Mouse (Mus musculus) heart, postnatal 0 days (tissue): Measurements from ENCODE around the gene Olfr460. TPM values are rescaled to one million over a fixed set of nuclear protein-coding genes. Genes with fewer than 3 reads are reported as not detected.

Experiments
- ATAC-seq: fragments of 200-750 bp; cut with Nextera tagmentation; 2 replicates; pipeline ENCODE4 v1.8.0; 2017; ENCODE audit warnings: low read depth, moderate number of reproducible peaks, moderate library complexity; ENCODE audit not compliant: insufficient read depth
- DNase-seq: peaks from one replicate; pipeline ENCODE4 v3.0.0-alpha.2; 2016; ENCODE audit warnings: low spot score
- H3K27ac ChIP-seq: fragments of 300-500 bp; sonication (generic); 2 replicates; pipeline ENCODE4 v1.5.1; 2014; ENCODE audit warnings: low read depth, mild to moderate bottlenecking
- H3K27me3 ChIP-seq: fragments of 300-500 bp; sonication (generic); 2 replicates; pipeline ENCODE4 v1.6.1; 2014; ENCODE audit warnings: low read length, mixed read lengths; ENCODE audit not compliant: control insufficient read depth, insufficient read depth
- H3K36me3 ChIP-seq: fragments of 300-500 bp; sonication (generic); replicated peaks from 2 replicates; pipeline ENCODE4 v1.6.1; 2014; ENCODE audit warnings: low read length, mixed read lengths; ENCODE audit not compliant: control insufficient read depth, insufficient read depth
- H3K4me1 ChIP-seq: fragments of 300-500 bp; sonication (generic); 2 replicates; pipeline ENCODE4 v1.6.1; 2014; ENCODE audit warnings: antibody characterized with exemption; ENCODE audit not compliant: control insufficient read depth, insufficient read depth
- H3K4me2 ChIP-seq: fragments of 300-500 bp; sonication (generic); 2 replicates; pipeline ENCODE4 v1.6.1; 2014; ENCODE audit warnings: low read depth, mild to moderate bottlenecking, low read length, moderate library complexity
- H3K4me3 ChIP-seq: fragments of 300-500 bp; sonication (generic); 2 replicates; pipeline ENCODE4 v1.5.1; 2014; ENCODE audit warnings: low read depth, low read length
- H3K9ac ChIP-seq: fragments of 300-500 bp; sonication (generic); replicated peaks from 2 replicates; pipeline ENCODE4 v1.6.1; 2014; ENCODE audit warnings: low read depth, low read length, mixed read lengths
- H3K9me3 ChIP-seq: fragments of 300-500 bp; sonication (generic); replicated peaks from 2 replicates; pipeline ENCODE4 v1.6.1; 2016; ENCODE audit warnings: low read length; ENCODE audit not compliant: control insufficient read depth
- CTCF ChIP-seq: IDR thresholded peaks from 2 replicates; pipeline ENCODE4 v1.5.1; 2016; ENCODE audit warnings: antibody characterized with exemption, control low read depth, low read depth
- EP300 ChIP-seq: IDR thresholded peaks from 2 replicates; pipeline ENCODE4 v1.6.1; 2016; ENCODE audit warnings: antibody characterized with exemption, low read depth
- WGBS: fragments of 180-500 bp; shearing (Covaris S2); extraction: QIAGEN DNeasy Blood & Tissue Kit; methylation state at CpG from one replicate; pipeline ENCODE4 v1.1.7; 2014; 5-methylcytosine and 5-hydroxymethylcytosine counted together
- polyA plus RNA-seq: library from polyadenylated mRNA; unstranded; fragments of >200 nt; fragmentation: Nextera tagmentation; extraction: Ambion mirVana; gene quantifications from 2 replicates; pipeline ENCODE4 v1.2.1, GENCODE M21; 2015
- total RNA-seq: library from RNA; depleted of rRNA; stranded (reverse); fragments of >200 nt; gene quantifications from 2 replicates; pipeline ENCODE4 v1.2.3, GENCODE M21; 2014; ENCODE audit warnings: low replicate concordance; rRNA removed

Gene Olfr460
- total and polyA plus RNA-seq, 2 experiments from 2014 or later: not detected

GRCm38 (mm10) chr6:40613260-40613852 lies 44.1 kb downstream of the Olfr460 start, which contains the start of gene Tas2r138:
Gene Tas2r138 (minus strand): TSS chr6:40613310.
- DNase-seq: no peak
- H3K27me3 ChIP-seq: no peaks in the 10 kb centered on the region
- H3K9me3 ChIP-seq: no peaks in the 10 kb centered on the region
- no peak within 1 kb of the TSS for H3K27ac ChIP-seq
- H3K4me2 ChIP-seq: no peak within 1 kb of the TSS
- no peak for ATAC-seq
- no peak within 1 kb of the TSS for H3K9ac ChIP-seq
- no peaks in the 10 kb centered on the region for H3K4me1 ChIP-seq
- 72% methylated on average over 4 of the region's 4 CpGs for WGBS
- no peak for TF ChIP-seq CTCF
- no peak for TF ChIP-seq EP300
- no peak within 1 kb of the TSS for H3K4me3 ChIP-seq
- H3K36me3 ChIP-seq: no peaks in the 10 kb centered on the region

- no peaks in the 10 kb centered on the region for H3K27me3 ChIP-seq
- WGBS: 0% methylated on average over 2 of the region's 2 CpGs
- no peaks in the 10 kb centered on the region for H3K9me3 ChIP-seq
- ATAC-seq (no peak), DNase-seq (peak; percentile 28)
- no peak overlapping the region for H3K4me2 ChIP-seq
- no peak overlapping the region for H3K4me3 ChIP-seq
- TF ChIP-seq CTCF: peak; percentile 76
- no peak for TF ChIP-seq EP300
- no peaks in the 10 kb centered on the region for H3K4me1 ChIP-seq
- H3K27ac ChIP-seq: no peak overlapping the region
- H3K9ac ChIP-seq: no peak overlapping the region
- no peaks in the 10 kb centered on the region for H3K36me3 ChIP-seq
Measured at GRCm38 (mm10) chr6:40617965-40618364, 48.7 kb downstream of the Olfr460 start.

Other genes starting within 250 kb of the Olfr460 start
- 13.4 and 22.4 TPM in 2 replicates for gene Agk, start 244.3 kb upstream of the Olfr460 start, total RNA-seq
- gene Agk, start 244.3 kb upstream of the Olfr460 start, polyA plus RNA-seq: 30.0 and 30.8 TPM in 2 replicates
- 2.3 and 13.7 TPM in 2 replicates for gene E330009J07Rik, start 133.4 kb upstream of the Olfr460 start, total RNA-seq
- gene E330009J07Rik, start 133.4 kb upstream of the Olfr460 start, polyA plus RNA-seq: 1.1 and 1.6 TPM in 2 replicates
- gene Wee2, start 130.4 kb upstream of the Olfr460 start, total RNA-seq: not detected in 2 replicates
- not detected in 2 replicates for gene Wee2, start 130.4 kb upstream of the Olfr460 start, polyA plus RNA-seq
- 5.5 and 11.4 TPM in 2 replicates for gene Ssbp1, start 98.1 kb upstream of the Olfr460 start, total RNA-seq
- gene Ssbp1, start 98.1 kb upstream of the Olfr460 start, polyA plus RNA-seq: 111 and 116 TPM in 2 replicates
- not detected in 2 replicates for gene Tas2r137, start 78.3 kb upstream of the Olfr460 start, total RNA-seq
- gene Tas2r137, start 78.3 kb upstream of the Olfr460 start, polyA plus RNA-seq: not detected in 2 replicates
- not detected in 2 replicates for gene Tas2r108, start 76.0 kb upstream of the Olfr460 start, total RNA-seq
- not detected in 2 replicates for gene Tas2r108, start 76.0 kb upstream of the Olfr460 start, polyA plus RNA-seq
- gene Prss37, start 50.0 kb upstream of the Olfr460 start, total RNA-seq: not detected in 2 replicates
- not detected in 2 replicates for gene Prss37, start 50.0 kb upstream of the Olfr460 start, polyA plus RNA-seq
- not detected in 2 replicates for gene Olfr461, start 14.4 kb upstream of the Olfr460 start, total RNA-seq
- 0.08 TPM in 1 of 2 replicates, not detected in the other for gene Olfr461, start 14.4 kb upstream of the Olfr460 start, polyA plus RNA-seq
- gene Clec5a, start 16.3 kb downstream of the Olfr460 start, total RNA-seq: 3.3 TPM in 1 of 2 replicates, not detected in the other
- gene Clec5a, start 16.3 kb downstream of the Olfr460 start, polyA plus RNA-seq: 0.48 and 0.82 TPM in 2 replicates
- gene Tas2r138, start 43.8 kb downstream of the Olfr460 start, total RNA-seq: not detected in 2 replicates
- gene Tas2r138, start 43.8 kb downstream of the Olfr460 start, polyA plus RNA-seq: not detected in 2 replicates
- 0.08 TPM in 1 of 2 replicates, not detected in the other for gene Mgam, start 59.3 kb downstream of the Olfr460 start, total RNA-seq
- 0.01 and 0.03 TPM in 2 replicates for gene Mgam, start 59.3 kb downstream of the Olfr460 start, polyA plus RNA-seq